Mouse (Mus musculus) testis, adult 2 months (tissue): ENCODE results near the gene Col17a1.

Experiments used
- CTCF ChIP-seq: fragments of 200-500 bp; IDR thresholded peaks from 2 replicates; pipeline ENCODE4 v1.5.1; 2012; ENCODE audit warnings: low read depth, mild to moderate bottlenecking, inconsistent platforms, low read length, moderate library complexity; ENCODE audit not compliant: control insufficient read depth, insufficient read depth, insufficient replicate concordance
- POLR2A ChIP-seq: fragments of 200-500 bp; IDR thresholded peaks from 2 replicates; pipeline ENCODE4 v1.6.1; 2012; ENCODE audit warnings: low read depth, mild to moderate bottlenecking, inconsistent platforms, low read length, moderate library complexity; ENCODE audit not compliant: control insufficient read depth

GRCm38 (mm10) chr19:47695725-47696124 lies 3.8 kb upstream of the Col17a1 start:
- no peak for TF ChIP-seq POLR2A
- no peak for TF ChIP-seq CTCF
